Mouse (Mus musculus) lung, adult 2 months (tissue): ENCODE data around the gene Prelp.
"Not testable (repeated sequence)": the region's sequence is repeated elsewhere in the genome, so short reads cannot be mapped to it uniquely, and the experiment has no call there.

Experiments used
- CTCF ChIP-seq: fragments of 200-500 bp; IDR thresholded peaks from 2 replicates; pipeline ENCODE4 v1.5.1; 2011; ENCODE audit warnings: mild to moderate bottlenecking, low read length, control low read depth; ENCODE audit not compliant: insufficient read depth
- POLR2A ChIP-seq: fragments of 200-500 bp; IDR thresholded peaks from 2 replicates; pipeline ENCODE4 v1.6.1; 2011; ENCODE audit warnings: low read depth, mild to moderate bottlenecking, control low read depth, low read length, borderline replicate concordance; ENCODE audit errors: extremely low read depth

DNA sequence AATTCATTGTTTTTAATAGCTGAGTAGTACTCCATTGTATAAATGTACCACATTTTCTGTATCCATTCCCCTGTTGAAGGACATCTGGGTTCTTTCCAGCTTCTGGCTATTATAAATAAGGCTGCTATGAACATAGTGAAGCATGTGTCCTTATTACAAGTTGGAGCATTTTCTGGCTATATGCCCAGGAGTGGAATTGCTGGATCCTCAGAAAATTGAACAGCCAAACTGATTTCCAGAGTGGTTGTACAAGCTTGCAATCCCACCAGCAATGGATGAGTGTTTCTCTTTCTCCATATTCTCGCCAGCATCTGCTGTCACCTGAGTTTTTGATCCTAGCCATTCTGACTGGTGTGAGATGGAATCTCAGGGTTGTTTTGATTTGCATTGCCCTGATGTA is 42.4 kb upstream of the Prelp start:
- TF ChIP-seq CTCF, POLR2A: not testable (repeated sequence)
